Mouse (Mus musculus) thymus, adult 2 months (tissue): ENCODE results near the gene Pax2. TPM values are rescaled to one million over a fixed set of nuclear protein-coding genes. Genes with fewer than 3 reads are reported as not detected.

Source experiments
- DNase-seq: peaks from one replicate; pipeline ENCODE4 v3.0.0; 2021
- H3K27ac ChIP-seq: fragments of 200-500 bp; 2 replicates; pipeline ENCODE4 v1.5.1; 2012; ENCODE audit warnings: low read length, control low read depth; ENCODE audit not compliant: control insufficient read depth, insufficient read depth
- H3K27me3 ChIP-seq: fragments of 200-500 bp; 2 replicates; pipeline ENCODE4 v1.6.1; 2012; ENCODE audit warnings: mild to moderate bottlenecking, low read length, moderate library complexity, mixed read lengths; ENCODE audit not compliant: control insufficient read depth, insufficient read depth
- H3K36me3 ChIP-seq: fragments of 200-500 bp; 2 replicates; pipeline ENCODE4 v1.6.1; 2012; ENCODE audit warnings: mild to moderate bottlenecking, low read length, moderate library complexity; ENCODE audit not compliant: control insufficient read depth, insufficient read depth
- H3K4me1 ChIP-seq: fragments of 200-500 bp; replicated peaks from 2 replicates; pipeline ENCODE4 v1.6.1; 2012; ENCODE audit warnings: low read length; ENCODE audit not compliant: control insufficient read depth, insufficient read depth
- H3K4me3 ChIP-seq: fragments of 200-500 bp; 2 replicates; pipeline ENCODE4 v1.5.1; 2012; ENCODE audit warnings: mild to moderate bottlenecking, low read length, control low read depth, moderate library complexity; ENCODE audit not compliant: control insufficient read depth, insufficient read depth
- CTCF ChIP-seq: fragments of 200-500 bp; IDR thresholded peaks from 2 replicates; pipeline ENCODE4 v1.5.1; 2012; ENCODE audit warnings: mild to moderate bottlenecking, control low read depth, low read length, moderate library complexity, borderline replicate concordance; ENCODE audit not compliant: control insufficient read depth, poor library complexity, insufficient read depth; ENCODE audit errors: extremely low read depth
- POLR2A ChIP-seq: fragments of 200-500 bp; IDR thresholded peaks from 2 replicates; pipeline ENCODE4 v1.6.1; 2012; ENCODE audit warnings: mild to moderate bottlenecking, low read length, control low read depth, moderate library complexity; ENCODE audit not compliant: control insufficient read depth, poor library complexity, insufficient read depth; ENCODE audit errors: extremely low read depth
- WGBS: fragments of 180-500 bp; shearing (Covaris S2); methylation state at CpG from one replicate; pipeline ENCODE4 v1.1.7; 2018; 5-methylcytosine and 5-hydroxymethylcytosine counted together
- polyA plus RNA-seq: library from polyadenylated mRNA; depleted of rRNA; stranded (reverse); fragments of >200 nt; gene quantifications from 2 replicates; pipeline ENCODE4 v1.2.3, GENCODE M21; 2012

Pax2 gene
- polyA plus RNA-seq, 1 experiment: 0.12 TPM

DNA sequence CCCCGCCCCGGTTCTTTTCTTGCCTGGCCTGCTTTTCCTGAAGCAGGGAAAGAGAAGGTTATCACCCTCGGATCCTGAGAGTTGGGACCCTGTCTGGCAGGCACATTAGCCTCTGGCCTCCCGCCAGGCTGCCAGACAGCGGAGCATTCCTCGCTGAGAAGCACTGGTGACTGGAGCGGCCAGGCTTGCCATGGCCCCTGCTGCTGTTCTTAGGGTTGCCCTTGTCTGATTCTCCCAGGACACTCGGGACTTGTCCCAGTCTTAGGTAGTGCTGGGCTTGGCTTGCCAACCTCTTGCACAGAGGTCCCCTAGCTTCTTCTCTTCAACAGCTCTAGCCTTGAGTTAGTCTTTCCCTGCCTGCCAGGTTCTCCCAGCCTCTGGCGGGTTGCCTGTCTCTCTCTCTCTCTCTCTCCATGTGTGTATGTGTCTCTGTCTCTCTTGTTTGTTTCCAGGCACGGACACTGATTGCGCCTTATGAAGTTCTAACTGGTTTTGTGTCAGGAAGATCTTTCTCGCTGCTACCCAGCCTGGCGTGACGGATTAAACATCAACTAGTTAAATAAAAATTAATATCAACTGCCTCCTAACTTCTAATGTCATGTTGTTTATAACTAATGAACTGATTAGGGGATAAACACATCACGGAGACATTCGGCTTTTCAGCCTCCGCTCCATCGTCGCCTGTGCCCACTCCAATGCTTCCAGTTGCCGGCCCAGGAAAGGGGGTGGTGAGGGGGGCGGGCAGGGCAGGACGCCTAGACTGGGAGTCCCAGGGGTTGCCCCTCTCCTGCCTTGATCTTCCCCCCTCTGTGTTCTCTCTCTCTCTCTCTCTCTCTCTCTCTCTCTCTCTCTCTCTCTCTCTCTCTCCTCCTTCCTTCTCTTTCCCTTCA is 13.5 kb upstream of the Pax2 start:
- DNase-seq: no peak
- no peaks in the 10 kb centered on the region for H3K36me3 ChIP-seq
- H3K4me1 ChIP-seq: no peaks in the 10 kb centered on the region
- no peak for TF ChIP-seq POLR2A
- TF ChIP-seq CTCF: no peak
- no peak overlapping the region for H3K27ac ChIP-seq
- 12% methylated on average over 22 of the region's 22 CpGs for WGBS
- H3K4me3 ChIP-seq: no peak overlapping the region
- peaks cover 26% of the 10 kb centered on the region for H3K27me3 ChIP-seq

DNA sequence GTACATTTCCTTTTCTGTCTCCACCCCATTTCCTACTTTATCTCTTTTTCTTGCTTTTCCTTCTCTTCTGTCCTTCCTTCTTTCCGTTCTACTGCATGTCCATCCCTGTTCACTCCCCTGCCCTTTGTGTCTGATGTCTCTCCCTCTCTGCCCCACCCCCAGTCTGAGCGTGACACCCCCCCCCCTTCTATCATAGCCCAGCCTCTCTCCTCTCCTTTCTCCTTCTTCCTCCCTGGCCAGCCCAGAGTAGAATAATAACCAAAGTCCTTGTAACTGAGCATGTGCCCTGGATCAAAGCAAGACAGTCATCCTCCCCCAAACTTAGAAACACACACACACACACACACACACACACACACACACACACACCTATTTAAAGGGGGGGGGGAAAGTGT is 12.8 kb upstream of the Pax2 start:
- 5% methylated on average over 2 of the region's 2 CpGs for WGBS
- peaks cover 26% of the 10 kb centered on the region for H3K27me3 ChIP-seq

DNA sequence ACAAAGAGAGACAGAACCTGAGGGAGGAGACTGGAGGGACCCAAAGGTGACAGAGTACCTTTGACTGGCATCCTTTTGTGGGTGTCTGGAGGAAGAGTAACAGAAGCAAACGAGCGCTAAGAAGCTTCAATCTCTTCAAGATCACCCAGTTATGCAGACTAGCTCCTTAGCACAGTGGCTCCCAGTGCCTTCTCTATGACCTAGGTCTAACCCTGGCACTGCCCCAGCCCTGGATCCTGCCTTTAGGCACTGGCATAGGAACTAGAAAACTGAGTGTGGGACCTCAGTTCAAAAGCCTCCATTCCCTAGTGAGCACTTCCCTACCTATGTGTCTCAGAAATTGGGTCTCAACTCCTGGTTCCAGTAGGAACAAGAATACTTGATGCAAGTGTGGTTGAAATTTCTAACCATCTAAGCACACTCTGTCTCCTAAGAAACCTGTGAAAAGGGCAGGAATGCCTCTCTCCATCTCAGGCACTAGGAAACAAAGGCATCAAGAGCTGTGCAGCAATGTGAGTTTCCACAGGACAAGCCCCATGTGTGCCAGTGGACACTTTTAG is 11.8 kb upstream of the Pax2 start:
- WGBS: 9% methylated on average over 2 of the region's 2 CpGs
- TF ChIP-seq POLR2A (no peak), CTCF (no peak)
- H3K27me3 ChIP-seq: peaks cover 29% of the 10 kb centered on the region
- no peak overlapping the region for H3K4me3 ChIP-seq
- H3K27ac ChIP-seq: no peak overlapping the region
- H3K4me1 ChIP-seq: no peaks in the 10 kb centered on the region
- DNase-seq: no peak
- no peaks in the 10 kb centered on the region for H3K36me3 ChIP-seq

More for the DNA sequence above, 12.8 kb upstream of the Pax2 start:
- Histone ChIP-seq H3K4me3 (no peak overlapping the region), H3K4me1 (no peaks in the 10 kb centered on the region), H3K36me3 (no peaks in the 10 kb centered on the region), H3K27ac (no peak overlapping the region)
- no peak for DNase-seq
- TF ChIP-seq CTCF (no peak), POLR2A (no peak)

DNA sequence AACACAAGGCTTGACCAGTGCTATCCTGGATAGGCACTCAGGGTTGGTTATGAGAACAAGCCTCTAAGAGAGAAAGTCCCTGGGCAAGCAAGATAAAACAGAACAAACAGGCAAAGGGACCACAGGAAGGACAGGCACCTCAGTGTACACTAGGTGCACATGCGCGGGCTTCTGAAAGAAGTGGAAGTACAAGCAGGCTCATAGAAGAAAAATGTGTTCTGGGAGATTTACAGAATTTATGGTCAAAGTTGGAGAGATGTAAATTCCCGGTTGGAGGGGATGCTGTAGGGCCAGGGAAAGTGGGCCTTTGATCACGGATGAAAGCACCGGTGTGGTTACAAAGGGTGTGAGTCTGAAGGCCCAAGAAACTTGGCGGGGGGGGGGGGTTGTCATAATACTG is 10.1 kb upstream of the Pax2 start:
- H3K4me1 ChIP-seq: no peaks in the 10 kb centered on the region
- H3K27me3 ChIP-seq: peaks cover 32% of the 10 kb centered on the region
- TF ChIP-seq POLR2A (no peak), CTCF (no peak)
- no peak overlapping the region for H3K4me3 ChIP-seq
- no peaks in the 10 kb centered on the region for H3K36me3 ChIP-seq
- no peak overlapping the region for H3K27ac ChIP-seq
- DNase-seq: no peak
- WGBS: 8% methylated on average over 6 of the region's 6 CpGs

DNA sequence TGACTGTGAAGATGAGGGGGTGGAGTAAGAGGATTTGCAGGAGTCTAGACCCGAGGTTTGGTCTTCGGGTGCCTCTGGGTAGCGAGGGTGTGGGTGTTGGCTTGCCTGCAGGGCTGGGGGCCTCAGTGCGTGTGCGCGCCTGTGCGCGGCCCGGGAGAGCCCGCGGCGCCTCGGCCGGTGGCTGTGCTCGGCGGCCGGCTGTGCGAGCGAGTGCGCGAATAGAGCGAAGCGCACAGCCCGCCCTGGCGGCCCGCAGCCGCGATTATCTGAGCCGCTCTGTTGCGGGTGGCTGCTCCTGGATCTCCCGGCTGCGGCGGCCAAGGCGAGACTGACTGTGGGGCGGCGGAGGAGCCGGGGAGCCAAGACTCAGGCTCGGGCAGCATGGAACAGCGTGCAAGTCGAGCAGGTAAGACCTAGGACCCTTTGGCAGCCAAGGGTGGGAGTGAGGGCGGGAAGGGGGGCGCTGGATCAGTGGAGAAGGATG is 9.3 kb upstream of the Pax2 start:
- Histone ChIP-seq H3K4me1 (no peaks in the 10 kb centered on the region), H3K27me3 (peaks cover 39% of the 10 kb centered on the region), H3K27ac (no peak overlapping the region), H3K36me3 (no peaks in the 10 kb centered on the region), H3K4me3 (no peak overlapping the region)
- no peak for DNase-seq
- TF ChIP-seq CTCF (no peak), POLR2A (no peak)
- 6% methylated on average over 42 of the region's 42 CpGs for WGBS

DNA sequence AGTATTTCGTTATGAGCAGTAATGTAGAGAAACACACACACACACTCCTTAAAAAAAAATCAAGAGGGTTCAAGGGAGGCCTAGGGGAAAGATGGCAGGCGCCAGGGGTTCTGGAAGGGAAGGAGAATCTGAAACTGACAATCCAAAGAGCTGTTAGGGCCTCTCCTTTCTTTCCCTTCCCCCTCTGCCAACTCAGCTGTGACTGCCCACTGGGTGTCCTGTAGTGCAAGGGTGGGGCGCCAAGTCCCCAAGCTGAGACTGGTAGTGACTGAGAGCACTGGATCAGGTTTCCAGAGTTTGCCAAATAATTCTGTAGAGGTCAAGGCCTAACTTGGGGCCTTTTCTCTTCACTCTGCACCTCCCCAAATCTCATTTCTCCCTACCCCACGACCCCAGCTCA is 8.4 kb upstream of the Pax2 start:
- Histone ChIP-seq H3K4me3 (no peak overlapping the region), H3K27me3 (peaks cover 40% of the 10 kb centered on the region), H3K4me1 (no peaks in the 10 kb centered on the region), H3K36me3 (no peaks in the 10 kb centered on the region), H3K27ac (no peak overlapping the region)
- TF ChIP-seq POLR2A: no peak
- TF ChIP-seq CTCF: no peak
- WGBS: 25% methylated on average over 4 of the region's 4 CpGs
- no peak for DNase-seq

DNA sequence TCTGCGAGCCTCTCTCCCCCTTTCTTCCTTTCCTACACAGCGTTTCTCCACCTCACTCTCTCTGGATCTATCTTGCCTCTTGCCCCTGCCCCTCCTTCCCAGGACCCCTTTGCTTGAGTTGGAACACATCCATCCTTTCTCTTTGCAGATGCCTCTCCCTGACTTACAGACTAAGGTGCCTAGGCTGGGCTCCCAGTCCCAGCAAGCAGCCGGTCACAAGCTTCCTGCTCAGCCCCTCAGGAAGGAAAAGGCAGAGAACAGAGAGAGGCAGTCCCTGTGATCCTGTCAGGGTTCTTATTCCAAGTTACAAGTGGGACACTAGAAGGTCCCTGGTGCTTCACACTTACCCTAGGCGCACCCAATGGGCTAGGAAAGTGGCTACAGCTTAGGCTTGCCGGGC is 7.6 kb upstream of the Pax2 start:
- Histone ChIP-seq H3K27ac (no peak overlapping the region), H3K36me3 (no peaks in the 10 kb centered on the region), H3K4me1 (no peaks in the 10 kb centered on the region), H3K4me3 (no peak overlapping the region; the same call in 1 of the 2 replicates), H3K27me3 (peaks cover 40% of the 10 kb centered on the region)
- TF ChIP-seq POLR2A (no peak), CTCF (no peak)
- no peak for DNase-seq
- WGBS: 10% methylated on average over 5 of the region's 5 CpGs
